Mouse (Mus musculus): ENCODE results near the gene Ptprt. TPM values are rescaled to one million over a fixed set of nuclear protein-coding genes. Genes with fewer than 3 reads are reported as not detected.

Gene Ptprt
- polyA plus RNA-seq, 1 experiment from 2014 or later = 4.0 TPM

GRCm38 (mm10) chr2:162322411-162322810 is 338.5 kb downstream of the Ptprt start:
- Histone ChIP-seq H3K9ac (replicated peaks) (no peak overlapping the region), H3K27ac (no peak overlapping the region), H3K27me3 (no peaks in the 10 kb centered on the region), H3K4me3 (replicated peaks) (no peak overlapping the region), H3K4me1 (replicated peaks) (peaks cover 9% of the 10 kb centered on the region; the same call in 1 of the 2 replicates), H3K4me2 (no peak overlapping the region), H3K36me3 (no peaks in the 10 kb centered on the region), H3K9me3 (peaks cover 5% of the 10 kb centered on the region; the same call in 1 of the 2 replicates)
- ATAC-seq (ENCODE audit: insufficient number of reproducible peaks, insufficient read depth, low FRiP score, low TSS enrichment, low read depth) = no peak
- WGBS = 85% methylated on average over 5 of the region's 5 CpGs

GRCm38 (mm10) chr2:162307996-162308395 is 353.0 kb downstream of the Ptprt start:
- Histone ChIP-seq H3K27ac (no peak overlapping the region), H3K9me3 (no peaks in the 10 kb centered on the region), H3K4me2 (no peak overlapping the region), H3K4me1 (replicated peaks) (no peaks in the 10 kb centered on the region), H3K9ac (replicated peaks) (no peak overlapping the region), H3K27me3 (no peaks in the 10 kb centered on the region), H3K4me3 (replicated peaks) (no peak overlapping the region), H3K36me3 (no peaks in the 10 kb centered on the region)
- ATAC-seq (ENCODE audit: insufficient number of reproducible peaks, insufficient read depth, low FRiP score, low TSS enrichment, low read depth) = no peak
- WGBS = 20% methylated on average over 2 of the region's 2 CpGs

- Histone ChIP-seq H3K4me1 (replicated peaks) (no peaks in the 10 kb centered on the region), H3K9ac (replicated peaks) (no peak overlapping the region), H3K4me3 (replicated peaks) (no peak overlapping the region), H3K4me2 (no peak overlapping the region), H3K36me3 (no peaks in the 10 kb centered on the region), H3K9me3 (peaks cover 8% of the 10 kb centered on the region), H3K27ac (no peak overlapping the region), H3K27me3 (no peaks in the 10 kb centered on the region)
- 83% methylated on average over 2 of the region's 2 CpGs for WGBS
- ATAC-seq (ENCODE audit: insufficient number of reproducible peaks, insufficient read depth, low FRiP score, low TSS enrichment, low read depth) = no peak
These were observed 366.9 kb downstream of the Ptprt start for GRCm38 (mm10) chr2:162294070-162294469.

GRCm38 (mm10) chr2:162282606-162283005 is 378.3 kb downstream of the Ptprt start:
- Histone ChIP-seq H3K4me2 (no peak overlapping the region), H3K9ac (replicated peaks) (no peak overlapping the region), H3K4me3 (replicated peaks) (no peak overlapping the region), H3K4me1 (replicated peaks) (no peaks in the 10 kb centered on the region), H3K9me3 (peaks cover 5% of the 10 kb centered on the region), H3K27me3 (no peaks in the 10 kb centered on the region), H3K36me3 (no peaks in the 10 kb centered on the region), H3K27ac (no peak overlapping the region)
- 87% methylated on average over 4 of the region's 4 CpGs for WGBS
- no peak for ATAC-seq (ENCODE audit: insufficient number of reproducible peaks, insufficient read depth, low FRiP score, low TSS enrichment, low read depth)

GRCm38 (mm10) chr2:162282121-162282520 is 378.8 kb downstream of the Ptprt start:
- Histone ChIP-seq H3K27me3 (no peaks in the 10 kb centered on the region), H3K36me3 (no peaks in the 10 kb centered on the region), H3K4me2 (no peak overlapping the region), H3K9me3 (no peaks in the 10 kb centered on the region), H3K4me3 (replicated peaks) (no peak overlapping the region), H3K9ac (replicated peaks) (no peak overlapping the region), H3K4me1 (replicated peaks) (no peaks in the 10 kb centered on the region), H3K27ac (no peak overlapping the region)
- 31% methylated on average over 10 of the region's 10 CpGs for WGBS
- ATAC-seq (ENCODE audit: insufficient number of reproducible peaks, insufficient read depth, low FRiP score, low TSS enrichment, low read depth) = no peak

- Histone ChIP-seq H3K9me3 (no peaks in the 10 kb centered on the region), H3K4me2 (no peak overlapping the region), H3K4me1 (replicated peaks) (no peaks in the 10 kb centered on the region), H3K27me3 (no peaks in the 10 kb centered on the region), H3K9ac (replicated peaks) (no peak overlapping the region), H3K4me3 (replicated peaks) (no peak overlapping the region), H3K36me3 (no peaks in the 10 kb centered on the region), H3K27ac (no peak overlapping the region)
- WGBS = 72% methylated on average over 4 of the region's 4 CpGs
- ATAC-seq (ENCODE audit: insufficient number of reproducible peaks, insufficient read depth, low FRiP score, low TSS enrichment, low read depth) = no peak
These were observed 387.1 kb downstream of the Ptprt start for GRCm38 (mm10) chr2:162273826-162274225.

- WGBS = 68% methylated on average over 2 of the region's 2 CpGs
- H3K9me3 ChIP-seq = no peaks in the 10 kb centered on the region
- no peak overlapping the region for H3K27ac ChIP-seq
- H3K4me3 ChIP-seq (replicated peaks) = no peak overlapping the region
- H3K27me3 ChIP-seq = no peaks in the 10 kb centered on the region
- no peak overlapping the region for H3K9ac ChIP-seq (replicated peaks)
- no peak overlapping the region for H3K4me2 ChIP-seq
- no peaks in the 10 kb centered on the region for H3K36me3 ChIP-seq
- 0 out of 2 replicates have a peak, but pooled peaks cover 3% of the 10 kb centered on the region for H3K4me1 ChIP-seq (replicated peaks)
- no peak for ATAC-seq (ENCODE audit: insufficient number of reproducible peaks, insufficient read depth, low FRiP score, low TSS enrichment, low read depth)
These were observed 409.7 kb downstream of the Ptprt start for GRCm38 (mm10) chr2:162251272-162251671.

GRCm38 (mm10) chr2:162248296-162248695 is 412.7 kb downstream of the Ptprt start:
- H3K4me3 ChIP-seq (replicated peaks) = no peak overlapping the region
- no peak overlapping the region for H3K27ac ChIP-seq
- H3K9ac ChIP-seq (replicated peaks) = no peak overlapping the region
- H3K27me3 ChIP-seq = no peaks in the 10 kb centered on the region
- no peak overlapping the region for H3K4me2 ChIP-seq
- H3K36me3 ChIP-seq = no peaks in the 10 kb centered on the region
- H3K4me1 ChIP-seq (replicated peaks) = 0 out of 2 replicates have a peak, but pooled peaks cover 3% of the 10 kb centered on the region
- no peaks in the 10 kb centered on the region for H3K9me3 ChIP-seq
- ATAC-seq (ENCODE audit: insufficient number of reproducible peaks, insufficient read depth, low FRiP score, low TSS enrichment, low read depth) = no peak
- WGBS = 85% methylated on average over 4 of the region's 4 CpGs

- peaks cover 2% of the 10 kb centered on the region for H3K9me3 ChIP-seq
- H3K27ac ChIP-seq = no peak overlapping the region
- H3K4me3 ChIP-seq (replicated peaks) = no peak overlapping the region
- H3K36me3 ChIP-seq = no peaks in the 10 kb centered on the region
- no peaks in the 10 kb centered on the region for H3K27me3 ChIP-seq
- no peak overlapping the region for H3K4me2 ChIP-seq
- 61% methylated on average over 1 of the region's 1 CpGs for WGBS
- no peaks in the 10 kb centered on the region for H3K4me1 ChIP-seq (replicated peaks)
- H3K9ac ChIP-seq (replicated peaks) = no peak overlapping the region
- no peak for ATAC-seq (ENCODE audit: insufficient number of reproducible peaks, insufficient read depth, low FRiP score, low TSS enrichment, low read depth)
These were observed 438.5 kb downstream of the Ptprt start for GRCm38 (mm10) chr2:162222476-162222875.

- Histone ChIP-seq H3K4me3 (replicated peaks) (no peak overlapping the region), H3K9me3 (no peaks in the 10 kb centered on the region), H3K9ac (replicated peaks) (no peak overlapping the region), H3K27ac (no peak overlapping the region), H3K4me2 (no peak overlapping the region), H3K36me3 (no peaks in the 10 kb centered on the region), H3K27me3 (no peaks in the 10 kb centered on the region), H3K4me1 (replicated peaks) (no peaks in the 10 kb centered on the region)
- no peak for ATAC-seq (ENCODE audit: insufficient number of reproducible peaks, insufficient read depth, low FRiP score, low TSS enrichment, low read depth)
These were observed 440.4 kb downstream of the Ptprt start for GRCm38 (mm10) chr2:162220586-162220985.

GRCm38 (mm10) chr2:162219507-162219906 is 441.4 kb downstream of the Ptprt start:
- ATAC-seq (ENCODE audit: insufficient number of reproducible peaks, insufficient read depth, low FRiP score, low TSS enrichment, low read depth) = no peak
- Histone ChIP-seq H3K27me3 (no peaks in the 10 kb centered on the region), H3K9ac (replicated peaks) (no peak overlapping the region), H3K36me3 (no peaks in the 10 kb centered on the region), H3K4me3 (replicated peaks) (no peak overlapping the region), H3K9me3 (no peaks in the 10 kb centered on the region), H3K27ac (no peak overlapping the region), H3K4me1 (replicated peaks) (no peaks in the 10 kb centered on the region), H3K4me2 (no peak overlapping the region)
- WGBS = 91% methylated on average over 4 of the region's 4 CpGs

- no peaks in the 10 kb centered on the region for H3K9me3 ChIP-seq
- no peak overlapping the region for H3K9ac ChIP-seq (replicated peaks)
- H3K27ac ChIP-seq = no peak overlapping the region
- H3K4me1 ChIP-seq (replicated peaks) = no peaks in the 10 kb centered on the region
- no peak overlapping the region for H3K4me2 ChIP-seq
- no peaks in the 10 kb centered on the region for H3K27me3 ChIP-seq
- H3K36me3 ChIP-seq = no peaks in the 10 kb centered on the region
- no peak for ATAC-seq (ENCODE audit: insufficient number of reproducible peaks, insufficient read depth, low FRiP score, low TSS enrichment, low read depth)
- H3K4me3 ChIP-seq (replicated peaks) = no peak overlapping the region
- 81% methylated on average over 5 of the region's 5 CpGs for WGBS
These were observed 443.1 kb downstream of the Ptprt start for GRCm38 (mm10) chr2:162217896-162218295.
